Mouse (Mus musculus): ENCODE results near the gene Aspg.

GRCm38 (mm10) chr12:112112686-112113396 lies 6.4 kb downstream of the Aspg start:
- TF ChIP-seq GATA1 (IDR thresholded peaks at IDR 0.05; ENCODE audit: borderline replicate concordance, low read length): no peak
- no peak for TF ChIP-seq FLI1 (IDR thresholded peaks at IDR 0.05; ENCODE audit: low read length)

All from megakaryocyte, embryonic 14.5 days (primary cell).